Mouse (Mus musculus) adipocyte (in vitro differentiated cells): Measurements from ENCODE around the gene Svopl.
A peak's percentile ranks its signal among the peaks of the same experiment; 100 is the strongest.

ENCODE experiments used
- DNase-seq: peaks from one replicate; pipeline ENCODE4 v3.0.0-alpha.2; 2016; ENCODE audit warnings: low spot score

The Svopl gene

GRCm38 (mm10) chr6:38046838-38047237, at the start of gene Svopl:
Svopl (minus strand) TSS chr6:38046996.
- no peak for DNase-seq

DNA sequence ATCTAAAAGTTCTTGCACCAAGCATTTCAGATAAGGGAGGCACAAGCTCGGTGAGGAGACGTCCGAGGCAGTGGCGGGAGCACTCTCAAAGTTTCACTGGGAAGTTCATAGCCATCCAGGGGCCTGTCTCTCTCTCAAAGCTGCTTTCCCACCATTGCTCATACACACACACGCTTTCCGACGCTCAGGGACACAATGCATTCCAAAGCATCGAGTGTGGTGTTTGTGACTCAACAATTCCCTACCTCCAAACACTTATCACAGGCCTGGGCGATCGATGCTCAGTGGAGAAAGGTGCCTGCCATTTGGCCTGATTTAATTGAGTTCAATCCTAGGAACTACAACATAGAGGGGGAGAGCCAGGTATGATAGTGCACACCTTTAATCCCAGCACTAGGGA, 47.9 kb upstream of the Svopl start:
- DNase-seq: no peak

DNA sequence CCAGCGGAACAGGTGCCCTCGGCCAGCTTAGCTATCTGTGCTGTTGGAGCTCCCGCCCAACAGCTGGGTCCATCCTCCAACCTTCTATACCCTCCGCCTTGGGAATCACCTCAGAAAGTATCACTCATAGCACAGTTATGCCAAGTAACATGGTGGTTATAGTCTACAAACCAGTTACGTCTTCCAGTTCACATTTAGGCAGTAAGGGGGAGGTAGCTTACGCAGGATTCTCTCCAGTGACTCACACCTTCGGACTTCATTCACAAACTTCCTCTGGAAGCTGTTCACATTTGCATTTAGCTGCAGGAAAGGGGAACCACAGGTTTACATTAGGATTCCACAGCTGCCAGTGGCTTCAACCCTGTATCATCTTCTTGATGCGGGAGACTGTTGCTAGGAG, 45.7 kb upstream of the Svopl start:
- DNase-seq: no peak

DNA sequence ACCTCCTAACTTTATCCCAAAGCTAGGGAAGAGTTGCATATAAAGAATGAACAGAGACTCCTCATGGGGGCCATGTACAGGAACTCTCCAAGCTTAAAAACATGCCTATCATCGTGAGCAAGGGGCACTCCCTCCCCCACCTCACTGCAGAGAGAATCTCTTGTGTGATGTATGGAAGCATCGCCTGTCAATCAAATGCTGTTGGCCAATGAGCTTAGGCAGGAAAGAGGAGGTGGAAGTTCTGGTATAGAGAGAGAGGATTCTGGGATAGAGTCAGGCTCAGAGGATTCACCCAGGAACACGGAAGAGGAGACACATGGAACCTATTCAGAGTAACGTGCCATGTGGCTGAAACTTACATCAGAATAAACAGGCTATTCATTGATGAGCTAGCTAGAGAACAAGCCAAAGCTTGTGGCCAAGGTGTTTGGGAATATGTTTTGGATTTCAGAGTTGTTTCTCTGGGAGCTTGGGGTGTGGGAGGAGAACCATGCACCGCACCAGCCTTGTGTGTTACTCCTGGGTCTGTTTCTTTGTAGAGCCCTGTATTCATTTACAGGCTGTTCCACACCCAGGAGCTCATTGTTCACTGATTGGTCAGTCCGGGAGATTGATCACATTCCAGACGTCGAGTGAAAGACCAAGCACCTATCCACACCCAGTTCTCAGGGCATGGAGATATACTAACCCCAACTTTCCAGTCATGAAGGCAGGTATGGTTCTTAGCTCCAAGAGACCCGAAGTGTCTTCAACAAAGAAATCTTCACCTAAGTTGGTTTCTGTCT, 40.6 kb upstream of the Svopl start:
- no peak for DNase-seq

DNA sequence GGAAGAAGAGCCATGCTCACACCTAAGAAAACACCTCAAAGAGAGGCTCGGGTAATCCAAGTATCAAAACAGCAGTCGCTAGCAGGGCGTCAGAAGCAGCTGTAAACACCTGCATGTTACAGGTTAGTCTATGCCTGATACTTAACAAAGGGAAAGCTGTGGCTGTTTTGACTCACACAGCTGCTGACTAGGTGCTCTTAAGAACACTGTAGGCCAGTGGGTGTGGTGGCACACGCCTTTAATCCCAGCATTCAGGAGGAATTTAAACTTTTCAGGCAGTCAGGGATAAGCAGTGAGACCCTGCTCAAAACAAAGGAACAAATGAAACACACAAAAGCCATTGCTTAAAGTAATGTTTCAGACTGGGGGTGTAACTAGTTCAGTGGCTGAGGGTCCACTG, 36.4 kb upstream of the Svopl start:
- no peak for DNase-seq

- peak; percentile 15 for DNase-seq
These were observed 35.0 kb upstream of the Svopl start for GRCm38 (mm10) chr6:38081727-38082341.

- DNase-seq: no peak
These were observed 33.6 kb upstream of the Svopl start for GRCm38 (mm10) chr6:38080364-38080763.

DNA sequence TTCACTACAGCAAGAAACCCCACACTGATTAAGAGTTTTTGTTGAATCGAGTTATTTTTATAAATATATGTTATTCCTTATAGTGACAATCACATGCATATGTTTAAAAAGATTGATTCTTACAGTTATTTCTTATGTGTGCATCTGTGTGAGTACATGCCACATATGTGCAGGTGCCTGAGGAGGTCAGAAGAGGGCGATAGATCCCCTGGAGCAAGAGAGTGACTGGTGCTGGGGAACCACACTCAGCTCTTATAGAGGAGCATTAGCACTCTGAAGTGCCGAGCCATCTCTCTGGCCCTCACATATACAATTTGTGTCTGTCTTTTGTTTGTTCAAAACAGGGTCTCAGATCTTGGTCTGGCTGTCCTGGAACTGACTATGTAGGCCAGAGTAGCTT, 26.8 kb upstream of the Svopl start:
- no peak for DNase-seq

- DNase-seq: peak; percentile 33
These were observed 25.5 kb upstream of the Svopl start for GRCm38 (mm10) chr6:38072137-38072796.

DNA sequence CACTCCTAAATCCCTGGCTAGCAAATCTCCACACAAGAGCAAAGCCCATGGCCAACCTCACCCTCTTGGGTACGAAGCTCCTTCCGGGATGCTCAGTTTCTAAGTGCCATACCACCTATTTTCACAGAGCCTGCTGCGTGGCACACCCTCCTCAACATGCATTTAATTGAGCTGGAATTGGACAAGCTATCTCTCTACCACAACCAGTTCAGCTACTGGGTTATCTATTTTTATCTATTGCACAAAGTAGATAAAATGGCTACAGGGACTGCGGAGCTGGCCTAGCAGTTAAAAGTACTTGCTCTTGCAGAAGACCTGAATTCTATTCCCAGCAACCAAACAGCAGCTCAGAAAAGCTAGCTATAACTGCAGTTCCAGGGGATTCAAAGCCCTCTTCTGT, 24.5 kb upstream of the Svopl start:
- DNase-seq: no peak

- peak; percentile 92 for DNase-seq
These were observed 19.4 kb upstream of the Svopl start for GRCm38 (mm10) chr6:38066215-38066614.

GRCm38 (mm10) chr6:38065501-38066122, 18.8 kb upstream of the Svopl start:
- DNase-seq: no peak

DNA sequence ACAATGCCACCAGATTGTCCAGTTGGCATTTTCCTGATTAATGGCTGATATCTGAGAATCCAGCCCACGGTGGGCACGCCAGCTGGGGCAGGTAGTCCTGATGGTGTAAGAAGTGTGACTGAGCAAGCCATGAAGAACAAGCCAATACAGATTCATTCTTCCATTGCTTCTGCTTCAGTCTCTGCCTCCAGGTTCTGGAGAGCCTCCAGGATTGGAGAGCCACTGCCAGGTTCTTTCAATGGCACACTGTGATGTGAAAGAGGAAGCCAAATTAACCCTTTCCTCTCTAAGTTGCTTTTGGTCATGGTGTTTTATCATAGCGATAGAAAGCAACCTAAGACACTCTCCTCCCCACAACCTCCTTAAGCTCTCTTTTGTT, 18.3 kb upstream of the Svopl start:
- peak; percentile 59 for DNase-seq

- DNase-seq: no peak
These were observed 17.8 kb upstream of the Svopl start for GRCm38 (mm10) chr6:38064621-38065020.

DNA sequence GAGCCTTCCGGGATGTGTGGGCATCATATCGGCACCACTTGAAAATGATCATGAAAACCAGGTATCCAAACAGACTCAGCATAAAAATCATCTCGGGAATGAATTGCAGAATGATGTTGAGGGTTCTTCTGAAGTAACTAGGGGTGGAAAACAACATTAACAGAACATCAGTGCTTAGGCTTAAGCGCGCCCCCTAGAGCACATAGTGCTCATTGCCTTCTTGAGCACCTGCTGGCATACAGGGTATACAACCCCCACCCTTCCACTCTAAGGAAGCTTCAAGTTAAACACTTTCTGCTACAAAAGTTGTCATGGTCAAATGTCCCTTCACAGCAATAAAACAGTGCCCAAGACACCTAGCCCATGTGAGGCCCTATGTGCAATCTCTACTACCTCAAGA, 12.0 kb upstream of the Svopl start:
- no peak for DNase-seq

- peak; percentile 19 for DNase-seq
These were observed 8.9 kb upstream of the Svopl start for GRCm38 (mm10) chr6:38055471-38056330.

- no peak for DNase-seq
These were observed 2.8 kb upstream of the Svopl start for GRCm38 (mm10) chr6:38049601-38050000.

DNA sequence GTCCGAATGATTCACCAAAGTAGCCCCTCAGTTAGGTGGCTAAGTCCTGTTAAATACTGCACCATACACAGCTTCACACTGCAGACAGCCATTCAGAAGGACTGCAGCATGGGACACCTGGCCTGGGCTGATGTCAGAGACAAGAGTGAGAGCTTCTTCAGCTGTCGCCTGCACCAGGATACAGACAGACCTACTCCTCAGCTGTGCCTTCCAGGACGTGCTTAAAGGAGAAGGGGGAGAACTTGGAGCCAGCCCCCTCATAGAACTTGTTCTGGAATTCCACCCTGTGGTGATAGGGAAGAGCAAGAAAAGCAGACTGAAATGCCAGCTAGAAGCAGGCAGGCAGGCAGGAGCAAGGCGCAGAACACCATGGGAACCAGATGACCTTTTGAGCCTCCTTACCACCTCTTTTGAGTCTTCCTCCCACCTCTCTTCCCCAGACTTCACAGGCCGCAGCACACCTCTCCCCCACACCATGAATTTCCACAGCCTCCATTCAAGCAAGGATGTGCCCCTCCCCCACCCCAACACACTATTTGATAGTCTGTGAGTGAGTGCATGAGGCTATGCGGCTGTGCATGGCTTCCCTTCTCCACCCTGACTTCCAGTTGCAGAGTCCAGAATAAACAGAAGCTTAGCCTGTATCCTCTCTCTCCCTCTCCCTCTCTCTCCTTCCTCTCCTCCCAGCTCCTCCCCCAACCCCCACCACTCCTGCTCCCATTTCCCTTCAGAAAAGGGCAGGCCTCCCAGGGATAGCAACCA, 2.2 kb upstream of the Svopl start:
- no peak for DNase-seq

- DNase-seq: peak; percentile 24
These were observed 1.2 kb upstream of the Svopl start for GRCm38 (mm10) chr6:38048003-38048402.

DNA sequence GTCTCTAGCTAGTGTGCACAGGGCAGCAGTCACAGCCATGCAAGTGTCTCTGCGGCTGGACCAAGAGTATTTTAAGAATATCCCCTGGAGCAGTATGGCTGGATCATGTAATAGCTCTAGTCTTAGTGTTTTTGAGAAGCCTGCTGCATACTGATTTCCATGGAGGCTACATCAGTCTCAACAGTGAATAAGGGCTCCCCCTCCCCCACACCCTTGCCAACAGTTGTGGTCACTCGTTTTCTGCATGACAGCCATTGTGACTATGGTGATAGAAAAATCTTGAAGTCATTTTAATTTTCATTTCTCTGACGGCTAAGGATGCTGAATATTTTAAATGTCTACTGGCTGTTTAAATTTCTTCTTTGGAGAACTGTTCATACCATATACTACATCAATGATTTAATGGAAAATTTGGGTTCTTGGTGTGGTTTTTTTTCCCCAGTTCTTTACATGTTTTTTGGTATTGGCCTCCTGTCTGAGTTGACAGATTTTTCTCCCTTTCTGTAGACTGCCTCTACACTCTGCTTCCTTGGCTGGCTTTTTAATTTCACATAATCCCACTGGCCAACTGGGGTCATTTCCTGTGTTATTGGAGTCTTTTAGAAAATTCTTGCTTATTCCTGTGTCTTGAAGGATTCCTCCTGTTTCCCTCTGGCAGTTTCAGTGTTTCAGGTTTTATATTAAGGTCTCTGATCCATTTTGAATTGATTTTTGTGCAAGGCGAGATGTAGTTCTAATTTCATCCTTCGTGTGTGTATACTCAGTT, 13.8 kb downstream of the Svopl start:
- no peak for DNase-seq
